Mouse (Mus musculus) lung, postnatal 36 days (tissue): Measurements from ENCODE around the gene Dyx1c1.

ENCODE experiments used
- DNase-seq: peaks from one replicate; pipeline ENCODE4 v3.0.0; 2022; ENCODE audit warnings: mixed read lengths

The Dyx1c1 gene

GRCm38 (mm10) chr9:72958521-72959450 lies at the start of gene Dyx1c1, which contains the start of gene Gm44503:
Gene Dyx1c1, plus strand, starts transcription at chr9:72958785.
Gene Gm44503, plus strand, starts transcription at chr9:72958852.
- peak; percentile 88 for DNase-seq

- DNase-seq: no peak
Measured at GRCm38 (mm10) chr9:72911381-72911780, 47.2 kb upstream of the Dyx1c1 start.

GRCm38 (mm10) chr9:72913551-72913950 lies 45.0 kb upstream of the Dyx1c1 start:
- no peak for DNase-seq

GRCm38 (mm10) chr9:72915728-72916127 lies 42.9 kb upstream of the Dyx1c1 start:
- DNase-seq: no peak

GRCm38 (mm10) chr9:72923068-72923467 lies 35.5 kb upstream of the Dyx1c1 start:
- no peak for DNase-seq

- DNase-seq: peak; percentile 26
Measured at GRCm38 (mm10) chr9:72925021-72925934, 33.3 kb upstream of the Dyx1c1 start, which contains the start of gene Pygo1. Gene Pygo1, plus strand, starts transcription at chr9:72925645.

GRCm38 (mm10) chr9:72925935-72926258 lies 32.7 kb upstream of the Dyx1c1 start:
- no peak for DNase-seq

GRCm38 (mm10) chr9:72931166-72931790 lies 27.3 kb upstream of the Dyx1c1 start:
- DNase-seq: no peak

- no peak for DNase-seq
Measured at GRCm38 (mm10) chr9:72935309-72935708, 23.3 kb upstream of the Dyx1c1 start.

GRCm38 (mm10) chr9:72936301-72936700 lies 22.3 kb upstream of the Dyx1c1 start:
- DNase-seq: peak; percentile 78

- peak; percentile 27 for DNase-seq
Measured at GRCm38 (mm10) chr9:72943424-72943823, 15.2 kb upstream of the Dyx1c1 start.

- DNase-seq: no peak
Measured at GRCm38 (mm10) chr9:72944286-72944685, 14.3 kb upstream of the Dyx1c1 start.

GRCm38 (mm10) chr9:72947010-72947409 lies 11.6 kb upstream of the Dyx1c1 start:
- DNase-seq: no peak

GRCm38 (mm10) chr9:72949572-72949971 lies 9.0 kb upstream of the Dyx1c1 start:
- DNase-seq: no peak

GRCm38 (mm10) chr9:72954746-72955145 lies 3.8 kb upstream of the Dyx1c1 start:
- DNase-seq: peak; percentile 57

- peak; percentile 73 for DNase-seq
Measured at GRCm38 (mm10) chr9:72955546-72955945, 3.0 kb upstream of the Dyx1c1 start.

- DNase-seq: no peak
Measured at GRCm38 (mm10) chr9:72961346-72961745, 2.8 kb downstream of the Dyx1c1 start.

GRCm38 (mm10) chr9:72961959-72962358 lies 3.4 kb downstream of the Dyx1c1 start:
- DNase-seq: peak; percentile 44

GRCm38 (mm10) chr9:72968349-72969061 lies 9.9 kb downstream of the Dyx1c1 start:
- peak; percentile 74 for DNase-seq

- DNase-seq: peak; percentile 50
Measured at GRCm38 (mm10) chr9:72969874-72970273, 11.3 kb downstream of the Dyx1c1 start.

- DNase-seq: no peak
Measured at GRCm38 (mm10) chr9:72972435-72972834, 13.8 kb downstream of the Dyx1c1 start.

- no peak for DNase-seq
Measured at GRCm38 (mm10) chr9:72972984-72973383, 14.4 kb downstream of the Dyx1c1 start.
